Mouse (Mus musculus) forebrain, postnatal 0 days (tissue): ENCODE measurements around the gene Ttll8. TPM values are rescaled to one million over a fixed set of nuclear protein-coding genes. Genes with fewer than 3 reads are reported as not detected.
A peak's percentile ranks its signal among the peaks of the same experiment; 100 is the strongest.

Experiments used
- ATAC-seq: fragments of 200-750 bp; cut with Nextera tagmentation; 2 replicates; pipeline ENCODE4 v1.8.0; 2017; ENCODE audit warnings: mild to moderate bottlenecking, moderate library complexity
- DNase-seq: peaks from one replicate; pipeline ENCODE4 v3.0.0-alpha.2; 2015
- H3K27ac ChIP-seq: fragments of 300-500 bp; sonication (generic); 2 replicates; pipeline ENCODE4 v1.5.1; 2014; ENCODE audit warnings: low read depth, mild to moderate bottlenecking, antibody characterized with exemption, low read length, moderate library complexity, mixed read lengths
- H3K27me3 ChIP-seq: fragments of 300-500 bp; sonication (generic); 2 replicates; pipeline ENCODE4 v1.6.1; 2014; ENCODE audit warnings: mild to moderate bottlenecking, low read length, mixed read lengths; ENCODE audit not compliant: insufficient read depth
- H3K36me3 ChIP-seq: fragments of 300-500 bp; sonication (generic); 2 replicates; pipeline ENCODE4 v1.6.1; 2014; ENCODE audit warnings: mild to moderate bottlenecking, moderate library complexity; ENCODE audit not compliant: insufficient read depth
- H3K4me1 ChIP-seq: fragments of 300-500 bp; sonication (generic); 2 replicates; pipeline ENCODE4 v1.6.1; 2014; ENCODE audit warnings: antibody characterized with exemption; ENCODE audit not compliant: insufficient read depth
- H3K4me2 ChIP-seq: fragments of 300-500 bp; sonication (generic); 2 replicates; pipeline ENCODE4 v1.6.1; 2014; ENCODE audit warnings: low read depth, mild to moderate bottlenecking, moderate library complexity
- H3K4me3 ChIP-seq: fragments of 300-500 bp; sonication (generic); 2 replicates; pipeline ENCODE4 v1.5.1; 2014; ENCODE audit warnings: low read depth, low read length, mixed read lengths
- H3K9ac ChIP-seq: fragments of 300-500 bp; sonication (generic); 2 replicates; pipeline ENCODE4 v1.6.1; 2014; ENCODE audit warnings: mild to moderate bottlenecking
- H3K9me3 ChIP-seq: fragments of 300-500 bp; sonication (generic); 2 replicates; pipeline ENCODE4 v1.6.1; 2016; ENCODE audit warnings: low read length
- CTCF ChIP-seq: sonication (generic); IDR thresholded peaks from 2 replicates; pipeline ENCODE4 v1.5.1; 2016; ENCODE audit warnings: antibody characterized with exemption, control low read depth, low read depth
- WGBS: fragments of 180-500 bp; shearing (Covaris S2); extraction: QIAGEN DNeasy Blood & Tissue Kit; methylation state at CpG from one replicate; pipeline ENCODE4 v1.1.7; 2014; 5-methylcytosine and 5-hydroxymethylcytosine counted together
- polyA plus RNA-seq: library from polyadenylated mRNA; unstranded; fragments of >200 nt; fragmentation: Nextera tagmentation; extraction: Ambion mirVana; gene quantifications from 2 replicates; pipeline ENCODE4 v1.2.1, GENCODE M21; 2015
- total RNA-seq: library from RNA; depleted of rRNA; stranded (reverse); fragments of >200 nt; gene quantifications from 2 replicates; pipeline ENCODE4 v1.2.3, GENCODE M21; 2014

Ttll8 gene
- total and polyA plus RNA-seq, 2 experiments from 2014 or later: 0.29 to 0.52 TPM

DNA sequence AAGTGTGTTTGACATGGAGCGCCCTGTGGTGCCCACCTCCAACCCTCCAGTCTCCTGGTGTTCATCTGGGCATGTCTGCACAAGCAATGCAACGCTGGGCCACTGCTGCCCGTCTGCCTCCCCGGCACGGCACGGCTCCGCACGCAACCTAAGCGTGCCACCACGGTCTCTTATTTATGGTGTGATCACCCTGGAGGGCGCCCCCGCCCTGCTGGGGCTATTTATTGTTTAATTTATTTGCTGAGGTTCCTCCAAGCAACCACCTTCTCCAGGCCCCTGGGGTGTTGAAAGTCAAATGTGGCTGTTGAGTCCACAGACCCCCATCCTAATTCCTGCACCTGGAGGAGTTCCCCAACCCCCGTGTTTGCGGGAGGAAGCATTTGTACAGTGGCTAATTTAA, 89.2 kb downstream of the Ttll8 start:
- TF ChIP-seq CTCF: no peak
- ATAC-seq (no peak), DNase-seq (no peak)
- no peak overlapping the region for H3K9ac ChIP-seq
- H3K36me3 ChIP-seq: peaks cover 17% of the 10 kb centered on the region
- H3K4me2 ChIP-seq: peak overlapping the region; percentile 81; the same call in 1 of the 2 replicates
- no peak overlapping the region for H3K4me3 ChIP-seq
- H3K27ac ChIP-seq: no peak overlapping the region
- no peaks in the 10 kb centered on the region for H3K27me3 ChIP-seq
- H3K4me1 ChIP-seq: peaks cover 9% of the 10 kb centered on the region
- 93% methylated on average over 14 of the region's 14 CpGs for WGBS
- no peaks in the 10 kb centered on the region for H3K9me3 ChIP-seq

DNA sequence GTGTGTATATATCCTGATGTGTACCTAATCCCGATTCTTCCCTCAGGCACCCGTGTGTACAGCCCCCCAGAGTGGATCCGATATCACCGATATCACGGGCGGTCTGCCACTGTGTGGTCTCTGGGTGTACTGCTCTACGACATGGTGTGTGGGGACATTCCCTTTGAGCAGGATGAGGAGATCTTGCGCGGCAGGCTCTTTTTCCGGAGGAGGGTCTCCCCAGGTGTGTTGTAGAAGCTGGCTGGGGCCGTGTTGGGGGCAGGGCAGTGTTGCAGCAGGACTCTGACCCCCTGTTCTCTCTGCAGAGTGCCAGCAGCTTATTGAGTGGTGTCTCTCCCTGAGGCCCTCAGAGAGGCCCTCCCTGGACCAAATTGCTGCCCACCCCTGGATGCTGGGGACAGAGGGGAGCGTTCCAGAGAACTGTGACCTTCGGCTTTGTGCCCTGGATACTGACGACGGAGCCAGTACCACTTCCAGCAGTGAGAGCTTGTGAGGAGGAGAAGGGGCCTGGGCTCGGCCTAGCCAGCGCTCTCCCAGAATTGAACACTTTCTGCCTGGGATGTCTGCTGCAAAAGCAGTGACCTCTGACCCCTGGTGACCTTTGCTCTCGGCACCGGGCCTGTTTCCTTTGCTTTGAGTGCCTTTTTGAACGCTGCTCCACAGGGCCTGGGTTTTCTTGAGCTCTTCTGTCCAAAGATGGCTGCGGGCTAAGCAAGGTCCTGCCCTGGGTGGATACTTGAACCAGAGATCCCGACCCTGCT, 89.8 kb downstream of the Ttll8 start:
- TF ChIP-seq CTCF: peak; percentile 48
- Histone ChIP-seq H3K27me3 (no peaks in the 10 kb centered on the region), H3K36me3 (peaks cover 17% of the 10 kb centered on the region), H3K4me3 (peak overlapping the region; percentile 79), H3K9me3 (no peaks in the 10 kb centered on the region), H3K27ac (peak overlapping the region; percentile 99), H3K4me1 (peaks cover 9% of the 10 kb centered on the region), H3K4me2 (peak overlapping the region; percentile 81), H3K9ac (peak overlapping the region; percentile 92)
- 49% methylated on average over 22 of the region's 22 CpGs for WGBS
- DNase-seq (no peak), ATAC-seq (peak; percentile 23)

DNA sequence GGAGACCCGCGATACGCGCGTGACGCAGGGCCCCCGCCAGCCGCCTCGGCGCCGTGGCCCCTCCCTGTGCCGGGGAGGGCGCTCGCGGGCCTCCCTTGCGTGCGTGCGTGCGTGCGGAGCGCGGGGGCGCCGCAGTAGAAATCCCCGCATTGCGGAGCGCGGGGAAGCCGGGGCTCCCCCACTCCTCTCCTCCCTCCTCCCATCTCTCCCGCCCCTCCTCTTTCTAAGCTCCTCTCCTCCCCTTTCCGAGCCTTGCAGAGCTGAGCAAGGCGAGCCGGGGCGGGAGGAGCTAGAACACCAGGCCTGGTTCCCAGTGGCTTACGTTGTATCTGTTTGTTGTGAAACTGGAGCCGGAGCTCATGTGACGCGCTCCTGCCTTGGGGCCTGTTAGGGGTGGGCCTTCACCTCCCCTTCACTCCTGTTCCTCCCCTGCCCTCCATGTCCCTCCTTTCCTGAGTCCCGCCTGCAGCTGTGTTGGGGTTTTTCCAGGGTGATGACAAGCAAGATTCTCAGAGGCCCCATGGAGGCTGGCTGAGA, 90.5 kb downstream of the Ttll8 start:
- WGBS: 0% methylated on average over 13 of the region's 39 CpGs
- Histone ChIP-seq H3K4me3 (peak overlapping the region; percentile 79), H3K4me1 (peaks cover 9% of the 10 kb centered on the region), H3K9me3 (no peaks in the 10 kb centered on the region), H3K36me3 (peaks cover 17% of the 10 kb centered on the region), H3K9ac (peak overlapping the region; percentile 92), H3K27ac (peak overlapping the region; percentile 99), H3K27me3 (no peaks in the 10 kb centered on the region), H3K4me2 (peak overlapping the region; percentile 81)
- peak; percentile 91 for DNase-seq
- peak; percentile 78 for ATAC-seq
- peak; percentile 47 for TF ChIP-seq CTCF

DNA sequence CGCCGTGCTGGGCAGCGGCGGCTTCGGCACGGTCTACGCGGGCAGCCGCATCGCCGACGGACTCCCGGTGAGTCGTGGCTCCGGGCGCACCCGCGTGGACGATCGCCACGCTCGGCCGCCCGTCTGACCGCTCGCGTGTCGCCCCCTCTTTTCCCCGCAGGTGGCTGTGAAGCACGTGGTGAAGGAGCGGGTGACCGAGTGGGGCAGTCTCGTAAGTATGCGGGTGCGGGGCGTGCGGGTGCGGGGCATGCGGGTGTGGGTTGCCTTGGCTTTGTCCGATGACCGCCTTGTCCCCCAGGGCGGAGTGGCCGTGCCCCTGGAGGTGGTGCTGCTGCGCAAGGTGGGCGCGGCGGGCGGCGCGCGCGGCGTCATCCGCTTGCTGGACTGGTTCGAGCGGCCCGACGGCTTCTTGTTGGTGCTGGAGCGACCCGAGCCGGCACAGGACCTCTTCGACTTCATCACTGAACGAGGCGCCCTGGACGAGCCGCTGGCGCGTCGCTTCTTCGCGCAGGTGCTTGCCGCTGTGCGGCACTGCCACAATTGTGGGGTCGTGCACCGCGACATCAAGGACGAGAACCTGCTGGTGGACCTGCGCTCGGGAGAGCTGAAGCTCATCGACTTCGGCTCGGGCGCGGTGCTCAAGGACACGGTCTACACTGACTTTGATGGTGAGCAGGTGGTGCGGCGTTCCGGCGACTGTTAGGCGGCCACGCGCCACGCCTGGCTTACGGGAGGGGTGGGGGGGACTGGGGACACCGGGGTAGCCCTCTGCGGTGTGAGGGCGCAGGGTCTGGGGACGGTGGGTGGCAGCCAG, 91.1 kb downstream of the Ttll8 start:
- Histone ChIP-seq H3K36me3 (peaks cover 17% of the 10 kb centered on the region), H3K4me3 (peak overlapping the region; percentile 79), H3K27ac (peak overlapping the region; percentile 99), H3K4me1 (peaks cover 9% of the 10 kb centered on the region), H3K4me2 (peak overlapping the region; percentile 81), H3K27me3 (no peaks in the 10 kb centered on the region), H3K9me3 (no peaks in the 10 kb centered on the region), H3K9ac (peak overlapping the region; percentile 92)
- no peak for TF ChIP-seq CTCF
- no peak; the same call in 1 of the 2 replicates for ATAC-seq
- WGBS: under 1% methylated on average over 87 of the region's 98 CpGs
- DNase-seq: peak; percentile 37

DNA sequence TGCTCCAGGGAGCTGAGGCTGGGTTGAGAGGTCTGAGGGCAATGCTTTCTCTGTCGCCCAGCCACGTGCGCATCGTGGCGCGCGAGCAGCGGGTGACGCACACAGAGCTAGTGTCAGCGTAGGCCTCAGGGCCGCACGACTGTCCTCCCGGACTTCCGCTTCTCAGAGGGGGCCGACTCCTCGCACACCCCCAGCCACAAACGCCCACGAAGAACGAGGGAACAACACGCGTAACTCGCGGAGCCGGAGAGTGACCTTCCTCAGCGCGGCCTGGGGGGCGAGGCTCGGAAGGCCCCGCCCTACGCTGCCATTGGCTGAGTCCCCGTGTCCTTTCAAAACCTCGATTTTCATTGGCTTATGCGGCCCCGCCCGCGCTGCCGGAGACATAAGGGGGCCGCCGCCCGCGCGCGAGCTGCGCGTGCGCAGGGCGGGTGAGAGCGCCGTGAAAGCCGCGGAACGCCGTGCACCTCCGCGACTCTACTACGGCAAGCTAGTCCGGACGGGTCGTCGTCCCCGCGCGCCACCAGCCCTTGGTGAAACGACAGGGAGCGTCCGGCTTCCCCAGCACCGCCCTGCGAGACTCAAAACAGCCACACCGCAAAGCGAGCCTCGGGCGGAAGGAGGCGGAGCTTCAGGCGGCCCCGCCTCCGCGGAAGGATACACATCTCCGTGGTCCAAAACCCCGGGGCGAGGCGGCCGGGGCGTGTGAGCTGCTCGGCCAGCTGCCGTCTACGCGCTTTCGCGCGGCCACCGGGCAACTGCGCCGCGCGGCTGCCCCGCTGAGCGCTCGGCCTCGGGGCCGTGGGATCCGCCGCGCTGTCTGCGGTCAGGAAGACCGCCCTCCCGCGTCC, 92.2 kb downstream of the Ttll8 start, which contains the start of gene Pim3:
Gene Pim3, plus strand, starts transcription at position 415 of the 851 bp plus-strand sequence.
- no peaks in the 10 kb centered on the region for H3K27me3 ChIP-seq
- peaks cover 17% of the 10 kb centered on the region for H3K36me3 ChIP-seq
- TF ChIP-seq CTCF: no peak
- peak within 1 kb of the TSS; percentile 99 for H3K27ac ChIP-seq
- peaks cover 9% of the 10 kb centered on the region for H3K4me1 ChIP-seq
- H3K9ac ChIP-seq: peak within 1 kb of the TSS; percentile 92
- H3K4me2 ChIP-seq: peak within 1 kb of the TSS; percentile 81
- 3% methylated on average over 97 of the region's 107 CpGs for WGBS
- no peaks in the 10 kb centered on the region for H3K9me3 ChIP-seq
- H3K4me3 ChIP-seq: peak within 1 kb of the TSS; percentile 79
- DNase-seq (peak; percentile 99), ATAC-seq (peak; percentile 86)

DNA sequence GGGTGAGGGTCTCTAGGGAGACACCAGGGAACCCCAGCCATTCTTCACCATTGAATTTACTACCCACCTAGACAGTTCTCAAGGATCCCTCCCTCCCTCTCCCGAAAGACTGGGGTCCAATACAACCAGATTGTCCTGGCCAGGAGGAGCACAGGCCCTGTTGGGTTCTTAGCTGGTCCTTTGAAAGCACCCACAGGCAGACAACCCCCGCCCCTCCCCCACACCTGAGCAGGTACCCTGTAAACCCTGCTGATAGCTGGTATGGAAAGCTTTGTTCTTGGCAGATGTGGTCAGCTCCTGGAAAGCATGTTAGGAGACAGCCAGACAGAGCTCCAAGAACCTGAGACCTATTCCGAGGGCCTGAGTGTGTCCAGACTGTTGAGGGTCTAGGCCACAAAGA, 93.4 kb downstream of the Ttll8 start:
- no peak overlapping the region for H3K9ac ChIP-seq
- H3K27ac ChIP-seq: no peak overlapping the region
- H3K36me3 ChIP-seq: peaks cover 14% of the 10 kb centered on the region
- H3K27me3 ChIP-seq: no peaks in the 10 kb centered on the region
- ATAC-seq (no peak), DNase-seq (no peak)
- H3K4me2 ChIP-seq: no peak overlapping the region
- H3K4me1 ChIP-seq: peaks cover 9% of the 10 kb centered on the region
- no peaks in the 10 kb centered on the region for H3K9me3 ChIP-seq
- H3K4me3 ChIP-seq: no peak overlapping the region
- TF ChIP-seq CTCF: no peak
- 92% methylated on average over 3 of the region's 3 CpGs for WGBS
